In genomic region chr2:101992574-101993310, GRCm38 (mm10) we compare ENCODE assay signal across 15 mouse cellular contexts.
DNase-seq lines count a peak whose midpoint lies in the region; ATAC-seq lines count a peak whose summit lies in the region.
"Had no signal": no experiment of that assay in that cellular context is flagged by ENCODE, and none has a peak within 500 bp of the region (broad histone marks: within the 10 kb centered on the region; RNA-seq: fewer than 3 reads in every experiment).

No protein-coding gene starts in this region.

- WGBS in kidney, embryonic 16.5 days: 68% methylated on average over 9 of the region's 9 CpGs

- intact Hi-C loops in heart, postnatal 10 days (cut with DNase I): no loop called here

- H3K27ac ChIP-seq in kidney, embryonic 16.5 days (ENCODE audit: low read length): peak overlapping the region; percentile 83
- H3K27ac ChIP-seq: limb, embryonic 12.5 days; midbrain, embryonic 12.5 days; stomach, postnatal 0 days had no signal

- H3K4me1 ChIP-seq in kidney, embryonic 16.5 days (ENCODE audit: insufficient read depth, low read length): peaks cover 15% of the 10 kb centered on the region; the same call in 1 of the 2 replicates
- H3K4me1 ChIP-seq: lung, embryonic 15.5 days had no signal

- peak; percentile 79 for ATAC-seq in kidney, embryonic 16.5 days (ENCODE audit: low FRiP score, low TSS enrichment)
- ATAC-seq in megakaryocyte progenitor cell, adult 5-6 weeks (replicated peaks; ENCODE audit: poor library complexity): no peak
- ATAC-seq: intestine, postnatal 0 days had no signal

- H3K9me3 ChIP-seq in kidney, embryonic 16.5 days (ENCODE audit: low read length): no peaks in the 10 kb centered on the region
- H3K9me3 ChIP-seq: limb, embryonic 12.5 days; lung, embryonic 15.5 days; midbrain, embryonic 12.5 days had no signal

- H3K36me3 ChIP-seq in kidney, embryonic 16.5 days (ENCODE audit: insufficient read depth, low read length): no peaks in the 10 kb centered on the region
- H3K36me3 ChIP-seq: limb, embryonic 12.5 days; lung, embryonic 15.5 days; midbrain, embryonic 12.5 days had no signal

- peak; percentile 46 for DNase-seq in kidney, adult 11 months
- no peak for DNase-seq in kidney, adult 18-20 months
- DNase-seq in CD8-positive naive resting alpha-beta T cell, adult 2 months (ENCODE audit: low read depth in 2 of 2, low spot score in 2 of 2): peak; percentile 34 to 49
- peak; percentile 72 for DNase-seq in thymus, postnatal 14 days
- no peak for DNase-seq in neural tube, embryonic 10.5 days (ENCODE audit: extremely low spot score, low spot score)
- DNase-seq in heart, postnatal 10 days: no peak
- DNase-seq: cerebellum, adult 8-10 months; heart, postnatal 36 days had no signal

- H3K9ac ChIP-seq in kidney, embryonic 16.5 days (replicated peaks; ENCODE audit: low read length): no peak overlapping the region
- H3K9ac ChIP-seq: limb, embryonic 12.5 days; lung, embryonic 15.5 days; midbrain, embryonic 12.5 days had no signal

- no peaks in the 10 kb centered on the region for H3K27me3 ChIP-seq in kidney, embryonic 16.5 days (ENCODE audit: insufficient read depth, low read length)
- H3K27me3 ChIP-seq: limb, embryonic 12.5 days; lung, embryonic 15.5 days; midbrain, embryonic 12.5 days had no signal

- no peak overlapping the region for H3K4me3 ChIP-seq in kidney, embryonic 16.5 days (ENCODE audit: low read length)
- H3K4me3 ChIP-seq: limb, embryonic 12.5 days; lung, embryonic 15.5 days; midbrain, embryonic 12.5 days had no signal

- H3K4me2 ChIP-seq in kidney, embryonic 16.5 days (replicated peaks; ENCODE audit: low read depth, low read length): no peak overlapping the region
- H3K4me2 ChIP-seq: limb, embryonic 12.5 days; lung, embryonic 15.5 days; midbrain, embryonic 12.5 days had no signal

Comparison
In these comparisons a context has a peak if more than half of its experiments do, and no peak if none do; other contexts are left out.
1. DNase-seq: peak in kidney, adult 11 months (single experiment), CD8-positive naive resting alpha-beta T cell, adult 2 months (2 of 2) and thymus, postnatal 14 days (single experiment); none in kidney, adult 18-20 months (single experiment), neural tube, embryonic 10.5 days (single experiment) and heart, postnatal 10 days (0 of 2).